Mouse (Mus musculus) megakaryocyte, embryonic 14.5 days (primary cell): ENCODE results near the gene Eps8.

Experiments used
- FLI1 ChIP-seq: IDR thresholded peaks from 2 replicates; pipeline ENCODE4 v1.6.1; 2012; ENCODE audit warnings: low read length, inconsistent platforms, mixed read lengths
- GATA1 ChIP-seq: IDR thresholded peaks from 3 replicates; pipeline ENCODE4 v1.6.1; 2012; ENCODE audit warnings: mixed read lengths, low read length, inconsistent platforms, borderline replicate concordance

DNA sequence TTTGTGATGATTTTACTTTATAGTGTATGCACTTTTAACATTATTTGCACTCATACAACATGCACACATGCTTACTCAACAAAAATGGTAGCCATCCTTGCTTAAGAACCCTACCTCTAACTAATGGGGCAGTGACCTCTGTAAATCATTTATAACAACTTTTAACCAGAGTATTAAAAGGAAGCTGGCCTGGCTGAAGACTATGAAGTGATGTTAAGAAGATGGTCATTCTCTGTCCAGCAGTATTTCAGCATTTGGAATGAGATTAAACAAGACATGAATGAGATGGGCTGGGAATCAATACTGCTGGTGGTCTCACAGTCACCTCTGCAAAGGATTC is 160.6 kb downstream of the Eps8 start:
- TF ChIP-seq GATA1 (no peak), FLI1 (no peak)
